Comparison of ENCODE assay signal across 17 mouse cellular contexts in the genomic region with DNA sequence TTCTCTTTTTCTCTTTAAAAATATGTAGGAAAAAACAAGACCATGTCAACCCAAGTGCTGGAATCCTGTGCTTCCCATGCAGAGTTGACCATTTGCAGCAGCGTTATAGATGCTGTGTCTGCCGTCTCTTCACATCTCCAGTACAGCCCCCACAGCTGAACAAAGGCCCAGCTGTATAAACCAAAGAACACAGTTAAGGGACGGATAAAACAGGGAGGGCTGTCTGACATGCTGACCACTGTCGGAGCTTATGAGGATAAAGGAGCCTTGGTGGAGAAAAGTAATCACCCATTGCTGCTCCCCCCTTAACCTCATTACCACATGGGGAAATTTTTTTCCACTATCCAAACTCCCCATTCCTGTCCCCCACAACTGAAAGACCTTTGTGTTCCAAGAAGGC.
DNase-seq lines count a peak whose midpoint lies in the region; ATAC-seq and TF ChIP-seq lines count a peak whose summit lies in the region.
"Had no signal": no experiment of that assay in that cellular context is flagged by ENCODE, and none has a peak within 500 bp of the region (broad histone marks: within the 10 kb centered on the region; RNA-seq: fewer than 3 reads in every experiment).

No protein-coding gene starts in this region.

- no peak for TF ChIP-seq POLR2A in thymus, adult 2 months (IDR thresholded peaks at IDR 0.05; ENCODE audit: control insufficient read depth, extremely low read depth, insufficient read depth, low read length, poor library complexity)

- no peak overlapping the region for H3K4me2 ChIP-seq in heart, embryonic 12.5 days
- no peak overlapping the region for H3K4me2 ChIP-seq in midbrain, embryonic 11.5 days
- no peak overlapping the region for H3K4me2 ChIP-seq in midbrain, embryonic 16.5 days (ENCODE audit: low read length)
- no peak overlapping the region for H3K4me2 ChIP-seq in stomach, embryonic 15.5 days
- H3K4me2 ChIP-seq: limb, embryonic 15.5 days had no signal

- H3K27ac ChIP-seq in heart, embryonic 12.5 days (ENCODE audit: poor library complexity, severe bottlenecking): peak overlapping the region; percentile 66
- peak overlapping the region; percentile 30 for H3K27ac ChIP-seq in midbrain, embryonic 11.5 days (ENCODE audit: low read depth, low read length)
- no peak overlapping the region for H3K27ac ChIP-seq in midbrain, embryonic 16.5 days (ENCODE audit: low read length)
- H3K27ac ChIP-seq in stomach, embryonic 15.5 days: peak overlapping the region; percentile 21; the same call in 1 of the 2 replicates
- no peak overlapping the region for H3K27ac ChIP-seq in thymus, adult 2 months (ENCODE audit: control insufficient read depth, insufficient read depth, low read length)
- H3K27ac ChIP-seq: limb, embryonic 15.5 days had no signal

- TF ChIP-seq CTCF in thymus, adult 2 months (IDR thresholded peaks at IDR 0.05; ENCODE audit: borderline replicate concordance, control insufficient read depth, extremely low read depth, insufficient read depth, low read length, poor library complexity): no peak

- H3K9ac ChIP-seq in heart, embryonic 12.5 days: no peak overlapping the region
- H3K9ac ChIP-seq in midbrain, embryonic 11.5 days (ENCODE audit: low read length): no peak overlapping the region
- H3K9ac ChIP-seq in midbrain, embryonic 16.5 days (ENCODE audit: low read depth, low read length): no peak overlapping the region
- H3K9ac ChIP-seq in stomach, embryonic 15.5 days: no peak overlapping the region
- H3K9ac ChIP-seq: limb, embryonic 15.5 days had no signal

- peaks cover 13% of the 10 kb centered on the region for H3K4me1 ChIP-seq in heart, embryonic 12.5 days (replicated peaks)
- H3K4me1 ChIP-seq in midbrain, embryonic 11.5 days (ENCODE audit: control insufficient read depth, insufficient read depth, low read length): peaks cover 32% of the 10 kb centered on the region
- peaks cover 9% of the 10 kb centered on the region for H3K4me1 ChIP-seq in midbrain, embryonic 16.5 days (ENCODE audit: control insufficient read depth, insufficient read depth, low read length)
- H3K4me1 ChIP-seq in stomach, embryonic 15.5 days: peaks cover 14% of the 10 kb centered on the region
- no peaks in the 10 kb centered on the region for H3K4me1 ChIP-seq in thymus, adult 2 months (replicated peaks; ENCODE audit: control insufficient read depth, insufficient read depth, low read length)

- ATAC-seq in heart, embryonic 12.5 days (ENCODE audit: insufficient number of reproducible peaks, low FRiP score): no peak
- ATAC-seq in midbrain, embryonic 11.5 days (ENCODE audit: low FRiP score): peak; percentile 64
- ATAC-seq in midbrain, embryonic 16.5 days: no peak
- no peak for ATAC-seq in stomach, embryonic 15.5 days (ENCODE audit: insufficient read depth, low FRiP score, low read depth)
- ATAC-seq: Patski had no signal

- H3K36me3 ChIP-seq in heart, embryonic 12.5 days: no peaks in the 10 kb centered on the region
- no peaks in the 10 kb centered on the region for H3K36me3 ChIP-seq in midbrain, embryonic 11.5 days (ENCODE audit: control insufficient read depth, insufficient read depth, low read length)
- H3K36me3 ChIP-seq in midbrain, embryonic 16.5 days (ENCODE audit: control insufficient read depth, insufficient read depth, low read length): no peaks in the 10 kb centered on the region
- no peaks in the 10 kb centered on the region for H3K36me3 ChIP-seq in stomach, embryonic 15.5 days
- no peaks in the 10 kb centered on the region for H3K36me3 ChIP-seq in thymus, adult 2 months (ENCODE audit: control insufficient read depth, insufficient read depth, low read length)
- H3K36me3 ChIP-seq: limb, embryonic 15.5 days had no signal

- 56% methylated on average over 4 of the region's 4 CpGs for WGBS in heart, embryonic 12.5 days
- WGBS in midbrain, embryonic 11.5 days: 10% methylated on average over 4 of the region's 4 CpGs
- 19% methylated on average over 4 of the region's 4 CpGs for WGBS in midbrain, embryonic 16.5 days
- 39% methylated on average over 4 of the region's 4 CpGs for WGBS in stomach, embryonic 15.5 days
- WGBS in thymus, adult 2 months: 93% methylated on average over 4 of the region's 4 CpGs

- no peak overlapping the region for H3K4me3 ChIP-seq in heart, embryonic 12.5 days
- no peak overlapping the region for H3K4me3 ChIP-seq in midbrain, embryonic 11.5 days (ENCODE audit: low read depth, low read length)
- no peak overlapping the region for H3K4me3 ChIP-seq in midbrain, embryonic 16.5 days (ENCODE audit: low read depth, low read length)
- no peak overlapping the region for H3K4me3 ChIP-seq in stomach, embryonic 15.5 days (replicated peaks)
- no peak overlapping the region for H3K4me3 ChIP-seq in thymus, adult 2 months (ENCODE audit: control insufficient read depth, insufficient read depth, low read length)
- H3K4me3 ChIP-seq: limb, embryonic 15.5 days had no signal

- no peak for DNase-seq in heart, postnatal 4 days
- DNase-seq in midbrain, embryonic 11.5 days (ENCODE audit: low spot score, missing footprints): peak; percentile 84
- peak; percentile 41 for DNase-seq in embryo, embryonic 9.5 days (ENCODE audit: extremely low spot score)
- no peak for DNase-seq in c-Kit-positive CD71-positive TER-119-positive erythroid progenitor cells, embryonic 14.5 days (ENCODE audit: low spot score)
- no peak for DNase-seq in thymus, adult 2 months
- DNase-seq: B cell, adult 2 months; cerebellum, adult 18-20 months; kidney, adult 9 months; lung, adult 18-20 months; lung, postnatal 36 days; right cerebral cortex, adult 18-20 months; spleen, adult 18-20 months had no signal

- H3K9me3 ChIP-seq in heart, embryonic 12.5 days (replicated peaks): no peaks in the 10 kb centered on the region
- H3K9me3 ChIP-seq in midbrain, embryonic 11.5 days (ENCODE audit: control insufficient read depth, low read length): no peaks in the 10 kb centered on the region
- H3K9me3 ChIP-seq in midbrain, embryonic 16.5 days (replicated peaks; ENCODE audit: control insufficient read depth, low read length, poor library complexity, severe bottlenecking): no peaks in the 10 kb centered on the region
- no peaks in the 10 kb centered on the region for H3K9me3 ChIP-seq in stomach, embryonic 15.5 days
- H3K9me3 ChIP-seq: limb, embryonic 15.5 days had no signal

- no peaks in the 10 kb centered on the region for H3K27me3 ChIP-seq in heart, embryonic 12.5 days (replicated peaks)
- H3K27me3 ChIP-seq in midbrain, embryonic 11.5 days (ENCODE audit: control insufficient read depth, insufficient read depth, low read length): no peaks in the 10 kb centered on the region
- H3K27me3 ChIP-seq in midbrain, embryonic 16.5 days (ENCODE audit: control insufficient read depth, insufficient read depth, low read depth, low read length): no peaks in the 10 kb centered on the region
- H3K27me3 ChIP-seq in stomach, embryonic 15.5 days (replicated peaks): no peaks in the 10 kb centered on the region
- H3K27me3 ChIP-seq in thymus, adult 2 months (ENCODE audit: control insufficient read depth, insufficient read depth, low read length): no peaks in the 10 kb centered on the region
- H3K27me3 ChIP-seq: limb, embryonic 15.5 days; Patski had no signal

Comparison
In these comparisons a context has a peak if more than half of its experiments do, and no peak if none do; other contexts are left out.
1. H3K27ac ChIP-seq: peak in heart, embryonic 12.5 days (single experiment), midbrain, embryonic 11.5 days (single experiment) and stomach, embryonic 15.5 days (single experiment); none in midbrain, embryonic 16.5 days (single experiment) and thymus, adult 2 months (single experiment).
2. DNase-seq: peak in midbrain, embryonic 11.5 days (single experiment) and embryo, embryonic 9.5 days (single experiment); none in heart, postnatal 4 days (single experiment), c-Kit-positive CD71-positive TER-119-positive erythroid progenitor cells, embryonic 14.5 days (single experiment) and thymus, adult 2 months (single experiment).